Mouse (Mus musculus) WW6 (cell line): ENCODE results near the gene Arhgdia.
"Not testable (repeated sequence)": the region's sequence is repeated elsewhere in the genome, so short reads cannot be mapped to it uniquely, and the experiment has no call there.

Experiments used
- DNase-seq: peaks from one replicate; pipeline ENCODE4 v3.0.0-alpha.2; 2013; ENCODE audit warnings: low read depth, low spot score

Arhgdia gene

DNA sequence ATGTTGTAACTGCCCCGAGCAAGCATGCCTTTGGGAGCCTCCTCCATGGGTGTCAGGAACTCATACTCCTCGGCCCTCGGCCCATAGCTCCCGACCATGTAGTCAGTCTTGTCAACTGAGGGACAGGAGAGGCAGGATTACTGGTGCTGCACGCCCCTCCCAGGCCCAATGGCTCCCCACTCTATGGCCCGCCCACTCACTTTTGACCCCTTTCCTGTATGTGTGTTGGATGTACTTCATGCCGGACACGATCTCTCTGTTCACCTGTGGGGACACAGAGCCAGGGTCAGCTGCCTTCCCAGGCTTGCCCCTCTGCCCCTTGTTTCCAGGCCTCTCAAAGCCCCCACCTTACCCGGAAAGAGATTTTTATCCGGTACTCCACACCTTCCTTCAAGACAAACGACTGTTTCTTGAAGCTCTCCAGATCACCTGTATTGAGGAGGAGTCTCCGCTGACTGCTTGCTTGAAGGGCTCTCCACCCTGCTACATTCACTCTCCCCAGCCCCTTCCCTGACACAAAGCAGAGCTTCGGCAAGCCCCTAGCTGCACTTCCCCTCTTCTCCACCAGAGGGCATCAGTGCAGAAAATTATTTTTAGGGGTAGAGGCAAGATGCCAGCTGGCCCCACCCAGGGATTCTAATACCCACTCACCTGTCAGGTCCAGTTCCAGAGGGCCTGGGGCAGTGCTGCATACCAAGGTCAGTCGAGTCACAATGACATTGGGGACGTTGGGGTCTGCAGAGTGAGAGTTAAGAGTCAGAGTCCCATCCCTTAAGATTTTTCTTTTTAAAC, 1.9 kb downstream of the Arhgdia start:
- peak; percentile 68 for DNase-seq

DNA sequence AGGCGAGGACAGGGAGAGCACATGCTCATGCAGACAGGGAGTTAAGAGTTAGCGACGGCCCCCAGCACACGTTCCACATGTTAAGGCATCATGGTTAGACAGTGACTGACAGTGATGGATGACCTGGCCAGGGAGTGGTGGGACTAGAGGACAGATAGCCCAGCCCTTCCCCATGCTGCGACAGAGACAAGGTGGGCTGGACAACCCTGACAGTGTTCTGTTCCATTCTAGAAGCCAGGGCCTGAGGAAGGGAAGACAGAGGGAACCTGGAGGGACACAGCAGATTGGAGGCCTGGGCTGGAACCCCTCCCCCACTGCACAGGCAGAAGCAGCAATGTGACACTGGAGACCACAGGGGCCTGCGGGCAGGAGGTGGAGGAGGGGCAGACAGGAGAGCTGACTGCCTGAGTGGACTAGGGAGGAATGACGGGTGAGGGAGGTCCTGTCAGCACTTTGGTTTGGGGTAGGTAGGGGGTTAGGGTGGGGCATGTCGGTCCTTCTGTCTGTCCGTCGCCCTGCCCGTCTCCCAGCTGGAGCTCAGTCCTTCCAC, 2.7 kb downstream of the Arhgdia start:
- DNase-seq, result no peak

GRCm38 (mm10) chr11:120578024-120578693, 3.3 kb downstream of the Arhgdia start:
- DNase-seq, result no peak

DNA sequence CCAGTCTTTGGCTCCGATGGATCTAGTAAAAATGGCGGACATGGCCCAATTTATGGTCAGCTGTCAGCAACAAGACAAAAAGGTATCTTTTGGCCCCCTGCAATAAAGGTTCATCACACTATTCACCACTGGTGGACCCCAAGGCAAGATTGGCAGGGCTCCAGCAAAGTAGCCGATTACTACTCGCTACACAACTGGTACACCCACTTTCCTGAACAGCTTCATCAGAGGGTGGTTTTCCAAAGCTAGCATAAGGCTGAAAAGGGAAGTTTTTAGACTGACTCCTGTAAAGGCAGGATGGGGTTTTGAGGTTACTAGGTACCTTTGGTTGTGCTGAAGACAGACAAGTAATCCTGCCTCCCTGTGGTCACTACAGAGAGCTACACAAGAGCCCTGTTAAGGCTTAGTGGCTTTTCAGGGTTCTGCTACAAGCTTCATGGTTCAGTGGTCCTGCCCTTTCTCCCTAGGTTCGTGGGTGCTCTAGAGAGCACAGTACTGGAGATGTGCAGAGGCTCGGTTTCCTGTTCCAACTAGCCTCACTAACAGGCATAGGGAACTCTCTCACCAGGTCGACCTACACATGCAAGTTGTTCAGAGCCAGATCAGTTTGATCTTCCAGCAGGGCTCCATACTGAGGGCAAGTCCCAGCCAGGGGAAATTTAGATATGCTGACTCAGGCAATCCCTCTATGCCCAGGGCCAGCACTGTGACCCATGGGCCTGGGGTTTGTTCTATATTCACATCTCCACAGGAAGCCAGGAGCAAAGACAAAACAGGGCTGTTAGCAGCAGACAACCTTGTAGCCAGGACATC, 4.0 kb downstream of the Arhgdia start:
- no peak for DNase-seq

DNA sequence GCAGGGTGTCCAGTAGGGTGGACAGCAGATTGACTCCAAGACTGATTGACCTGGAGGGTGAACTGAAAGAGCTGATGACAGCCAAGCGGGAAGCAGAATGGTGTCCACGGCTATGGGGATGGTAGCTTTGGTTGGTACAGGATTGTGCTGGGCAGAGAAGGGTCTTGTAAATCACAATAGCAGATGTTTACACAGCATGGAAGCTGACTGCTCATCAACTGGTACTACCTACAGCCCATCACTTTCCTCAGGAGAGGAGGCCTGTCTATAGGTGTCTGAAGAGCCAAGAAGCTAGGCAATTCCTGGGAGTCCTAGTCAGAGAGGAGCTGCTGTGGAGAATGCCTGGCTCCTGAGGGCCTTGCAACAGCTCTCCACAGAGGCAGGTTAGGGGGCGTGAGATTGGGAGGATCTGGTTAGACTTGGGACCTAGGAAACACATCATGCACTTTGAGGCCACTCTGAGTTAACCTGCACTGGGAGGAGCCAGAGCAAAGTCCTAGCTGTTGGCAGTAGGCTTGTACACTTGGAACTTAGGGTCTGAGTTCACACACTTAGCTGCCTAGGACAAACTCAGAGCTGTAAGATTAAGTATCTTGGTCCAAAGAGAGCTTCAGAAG, 5.0 kb downstream of the Arhgdia start:
- no peak for DNase-seq

- no peak for DNase-seq
These were observed 5.5 kb downstream of the Arhgdia start for GRCm38 (mm10) chr11:120575940-120576339.

DNA sequence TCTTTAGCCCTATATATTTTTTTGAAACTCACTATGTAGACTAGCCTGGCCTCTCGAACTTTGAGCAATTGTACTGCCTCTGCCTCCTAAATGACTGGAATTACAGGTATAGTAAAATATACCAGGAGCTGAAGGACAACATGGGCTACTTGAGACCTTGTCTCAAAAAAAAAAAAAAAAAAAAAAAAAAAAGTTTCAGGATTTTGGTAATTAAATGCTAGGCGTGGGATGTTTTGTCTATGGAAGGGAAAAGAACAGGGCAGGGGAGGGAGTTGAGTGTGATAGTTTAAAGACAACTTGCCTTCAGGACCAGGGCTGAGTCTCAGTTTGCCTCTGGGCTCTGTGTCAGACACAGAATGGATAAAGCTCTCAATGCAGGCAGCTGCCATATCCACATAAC, 6.4 kb downstream of the Arhgdia start:
- no peak for DNase-seq

- DNase-seq, result no peak
These were observed 7.2 kb downstream of the Arhgdia start for GRCm38 (mm10) chr11:120574278-120574600.

DNA sequence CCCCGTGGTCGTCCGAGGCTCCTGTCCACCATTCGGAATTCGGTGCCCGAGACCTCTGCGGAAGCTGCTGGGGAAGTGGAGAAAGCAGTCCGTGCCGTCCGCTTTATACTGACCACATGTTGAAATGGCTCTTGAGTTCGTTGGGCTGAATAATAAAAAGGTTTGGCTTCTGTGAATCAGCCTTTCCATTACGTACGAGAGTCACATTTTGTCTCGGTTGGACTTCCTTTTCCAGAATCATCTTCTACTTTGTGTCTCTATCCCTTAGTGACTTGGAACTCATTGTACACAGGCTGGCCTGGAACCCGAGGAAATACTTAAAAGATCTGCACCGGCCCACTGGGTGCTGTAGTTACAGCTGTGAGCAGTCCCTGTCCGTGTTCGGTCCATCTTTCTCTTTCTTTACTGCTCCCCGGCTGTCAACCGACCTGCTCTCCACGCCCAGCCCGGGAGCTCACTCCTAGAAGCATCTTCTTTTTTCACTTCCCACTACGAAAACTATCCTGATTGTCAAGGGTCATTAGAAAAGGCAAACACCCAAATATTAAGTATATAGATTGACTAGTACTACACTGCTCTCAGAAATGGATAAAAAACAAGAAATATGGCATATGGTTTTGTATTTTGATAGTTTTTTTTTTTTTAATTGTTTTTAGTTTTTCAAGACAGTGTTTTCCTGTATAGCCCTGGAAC, 7.7 kb downstream of the Arhgdia start:
- DNase-seq, result no peak

DNA sequence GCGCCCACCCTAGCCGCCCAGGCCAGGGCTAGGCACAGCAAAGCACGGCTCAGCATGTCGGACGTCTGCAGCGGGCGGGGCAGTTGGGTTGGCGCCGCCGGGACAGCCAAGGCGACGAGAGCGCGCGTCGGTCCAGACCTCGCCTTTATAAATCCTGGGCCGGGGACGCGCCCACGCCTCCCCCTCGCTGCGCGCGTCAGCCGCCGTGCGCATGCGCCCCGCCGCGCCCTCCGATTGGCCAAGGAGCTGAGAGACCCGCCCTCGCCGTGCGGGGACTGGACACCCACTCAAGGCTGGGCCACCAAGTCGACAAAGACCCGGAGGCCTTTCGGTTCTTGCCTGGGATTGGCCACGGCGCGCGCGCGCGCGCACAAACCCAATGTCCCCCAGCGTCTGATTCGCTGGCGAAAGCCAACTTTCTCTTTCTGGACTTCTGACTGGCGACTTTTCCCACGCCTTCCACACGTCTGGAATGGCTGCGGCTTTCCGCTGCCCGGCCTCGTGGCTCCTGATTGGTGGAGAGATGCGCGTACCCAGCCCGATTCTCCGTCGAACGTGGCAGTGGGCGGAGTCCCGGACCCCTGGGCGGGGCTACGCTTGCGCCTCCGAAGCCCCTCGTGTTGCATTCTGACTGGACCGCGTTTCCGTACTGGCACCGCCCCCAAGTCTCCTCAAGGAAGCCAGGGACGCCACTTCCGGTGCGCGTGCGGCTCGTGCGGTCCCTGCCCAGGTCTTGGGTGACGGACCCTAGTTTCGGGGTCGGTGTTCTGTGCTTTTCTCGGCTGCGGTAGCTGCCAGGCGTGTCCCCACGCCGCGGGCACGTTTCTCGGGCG, 8.5 kb downstream of the Arhgdia start, which contains the start of gene P4hb:
P4hb (minus strand) TSS at position 502 of the 833 bp plus-strand sequence.
- DNase-seq, result peak; percentile 100

- no peak for DNase-seq
These were observed 9.0 kb downstream of the Arhgdia start for GRCm38 (mm10) chr11:120572417-120572751.

GRCm38 (mm10) chr11:120571754-120572416, 9.5 kb downstream of the Arhgdia start:
- DNase-seq, result no peak

DNA sequence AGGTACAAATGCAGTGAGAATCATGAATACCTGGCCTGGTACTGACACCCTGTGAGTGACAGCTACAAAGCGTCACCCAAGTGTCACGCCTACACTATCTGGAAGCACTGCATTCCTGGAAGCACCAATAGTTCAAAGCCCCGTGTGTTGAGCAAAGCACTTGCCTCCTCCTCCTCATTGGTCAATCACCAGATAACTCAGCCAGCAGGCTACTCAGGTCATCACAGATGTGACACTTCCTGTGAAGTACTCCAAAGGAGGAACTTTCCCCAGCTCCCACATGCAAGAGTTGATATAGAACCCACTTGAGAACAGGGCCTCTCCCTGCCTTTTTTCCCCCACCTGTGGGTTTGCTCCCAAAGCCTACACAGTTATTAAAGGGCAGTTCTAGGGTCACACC, 10.3 kb downstream of the Arhgdia start:
- no peak for DNase-seq

DNA sequence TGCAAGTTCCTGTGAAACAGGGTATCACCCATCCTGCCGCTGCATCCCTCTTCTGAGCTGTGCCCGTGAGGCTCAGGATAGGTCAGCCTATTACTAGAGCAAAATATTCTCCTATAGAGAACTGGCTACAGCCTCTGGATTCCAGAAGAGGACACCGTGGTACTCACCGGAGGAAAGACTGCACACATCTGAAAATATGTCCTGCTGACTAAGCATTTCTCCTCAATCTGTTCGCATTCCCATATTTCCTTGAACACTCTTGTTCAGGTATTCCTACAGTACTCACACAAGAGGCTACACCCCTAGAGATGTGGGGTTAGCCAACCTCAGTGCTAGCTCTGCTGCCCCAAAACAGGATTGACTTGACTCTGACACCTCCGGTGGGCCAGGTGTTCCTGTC, 13.1 kb downstream of the Arhgdia start:
- no peak for DNase-seq

DNA sequence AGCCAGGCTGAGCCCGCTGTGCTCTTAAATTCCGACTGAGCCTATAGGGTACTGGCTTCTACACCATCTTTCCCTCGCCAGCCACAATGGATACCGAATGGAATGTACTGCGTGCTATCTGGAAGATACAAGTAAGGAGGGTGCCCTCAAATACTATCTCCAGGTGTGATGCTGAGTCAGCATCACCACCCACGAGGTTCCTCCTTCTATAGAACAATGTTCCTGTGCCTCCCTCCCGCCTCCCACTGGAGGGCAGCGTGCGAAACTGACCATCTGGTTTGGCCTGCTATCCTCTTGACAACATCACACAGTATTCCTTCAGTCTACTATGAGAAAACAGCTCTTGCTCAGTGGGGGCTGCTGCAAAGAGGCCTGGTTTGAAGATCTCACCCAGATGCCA, 16.3 kb downstream of the Arhgdia start:
- DNase-seq, result no peak

DNA sequence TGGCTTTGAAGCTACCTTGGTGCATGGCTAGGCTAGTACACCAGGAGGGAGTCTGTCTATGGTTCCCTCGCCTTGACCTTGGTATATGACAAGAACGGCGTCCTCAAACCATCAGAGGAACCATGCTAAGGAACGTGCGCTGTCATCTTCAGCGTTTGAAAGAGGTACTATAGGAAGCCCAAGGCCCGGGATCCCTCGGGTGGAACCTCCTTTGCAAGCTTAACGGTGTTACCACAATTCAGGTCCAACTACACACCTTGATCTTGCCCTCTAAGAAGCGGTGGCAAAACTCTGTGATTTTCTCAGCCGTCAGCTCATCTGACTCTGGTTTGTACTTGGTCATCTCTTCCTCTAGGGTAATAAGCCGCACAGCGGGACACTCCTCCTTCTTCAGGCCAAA, 18.5 kb downstream of the Arhgdia start:
- no peak for DNase-seq

GRCm38 (mm10) chr11:120560952-120561728, 20.3 kb downstream of the Arhgdia start:
- DNase-seq, result no peak

GRCm38 (mm10) chr11:120558843-120559242, 22.6 kb downstream of the Arhgdia start:
- not testable (repeated sequence) for DNase-seq

- no peak for DNase-seq
These were observed 26.2 kb downstream of the Arhgdia start for GRCm38 (mm10) chr11:120555260-120555659.
